Mouse (Mus musculus) urinary bladder, postnatal 14 days (tissue): ENCODE results near the gene Acp5.

Experiments used
- DNase-seq: peaks from one replicate; pipeline ENCODE4 v3.0.0; 2021; ENCODE audit warnings: low spot score

Gene Acp5

GRCm38 (mm10) chr9:22139746-22140145, 4.2 kb upstream of the Acp5 start:
- DNase-seq: no peak

- peak; percentile 22 for DNase-seq
Observed at GRCm38 (mm10) chr9:22138480-22138879, 3.0 kb upstream of the Acp5 start.

- peak; percentile 38 for DNase-seq
Observed at GRCm38 (mm10) chr9:22136765-22137547, 1.4 kb upstream of the Acp5 start.

- no peak for DNase-seq
Observed at GRCm38 (mm10) chr9:22134988-22135643, 395 bp downstream of the Acp5 start.

GRCm38 (mm10) chr9:22134246-22134890, 1.1 kb downstream of the Acp5 start:
- no peak for DNase-seq

- no peak for DNase-seq
Observed at GRCm38 (mm10) chr9:22132220-22132619, 3.3 kb downstream of the Acp5 start.

GRCm38 (mm10) chr9:22131226-22131981, 4.1 kb downstream of the Acp5 start:
- DNase-seq: peak; percentile 47

GRCm38 (mm10) chr9:22125246-22126027, 10.1 kb downstream of the Acp5 start:
- no peak for DNase-seq

GRCm38 (mm10) chr9:22124169-22124568, 11.3 kb downstream of the Acp5 start:
- DNase-seq: no peak

- DNase-seq: no peak
Observed at GRCm38 (mm10) chr9:22123069-22123609, 12.4 kb downstream of the Acp5 start.

GRCm38 (mm10) chr9:22122005-22122404, 13.5 kb downstream of the Acp5 start:
- DNase-seq: no peak

GRCm38 (mm10) chr9:22121545-22121944, 14.0 kb downstream of the Acp5 start:
- no peak for DNase-seq

GRCm38 (mm10) chr9:22119543-22119942, 16.0 kb downstream of the Acp5 start:
- DNase-seq: no peak

GRCm38 (mm10) chr9:22117754-22118456, 17.6 kb downstream of the Acp5 start:
- peak; percentile 58 for DNase-seq

GRCm38 (mm10) chr9:22116740-22117426, 18.6 kb downstream of the Acp5 start, which contains the start of gene Elof1:
TSS of gene Elof1 (minus strand) at chr9:22117172.
- peak; percentile 94 for DNase-seq

GRCm38 (mm10) chr9:22116086-22116485, 19.4 kb downstream of the Acp5 start:
- DNase-seq: no peak

- DNase-seq: no peak
Observed at GRCm38 (mm10) chr9:22115635-22116034, 19.9 kb downstream of the Acp5 start.

GRCm38 (mm10) chr9:22108194-22108593, 27.3 kb downstream of the Acp5 start:
- no peak for DNase-seq

- peak; percentile 34 for DNase-seq
Observed at GRCm38 (mm10) chr9:22099922-22100321, 35.6 kb downstream of the Acp5 start.
